Mouse (Mus musculus) NIH3T3 (cell line): ENCODE data around the gene Mcrip2.

Experiments
- DNase-seq: peaks from one replicate; pipeline ENCODE4 v3.0.0-alpha.2; 2012; ENCODE audit warnings: low read depth

Gene Mcrip2

GRCm38 (mm10) chr17:25817662-25818061 is 50.9 kb downstream of the Mcrip2 start:
- no peak for DNase-seq
